Mouse (Mus musculus) heart, postnatal 0 days (tissue): ENCODE results near the gene Rabep2.

Source experiments
- CTCF ChIP-seq: IDR thresholded peaks from 2 replicates; pipeline ENCODE4 v1.5.1; 2016; ENCODE audit warnings: antibody characterized with exemption, control low read depth, low read depth
- EP300 ChIP-seq: IDR thresholded peaks from 2 replicates; pipeline ENCODE4 v1.6.1; 2016; ENCODE audit warnings: antibody characterized with exemption, low read depth

DNA sequence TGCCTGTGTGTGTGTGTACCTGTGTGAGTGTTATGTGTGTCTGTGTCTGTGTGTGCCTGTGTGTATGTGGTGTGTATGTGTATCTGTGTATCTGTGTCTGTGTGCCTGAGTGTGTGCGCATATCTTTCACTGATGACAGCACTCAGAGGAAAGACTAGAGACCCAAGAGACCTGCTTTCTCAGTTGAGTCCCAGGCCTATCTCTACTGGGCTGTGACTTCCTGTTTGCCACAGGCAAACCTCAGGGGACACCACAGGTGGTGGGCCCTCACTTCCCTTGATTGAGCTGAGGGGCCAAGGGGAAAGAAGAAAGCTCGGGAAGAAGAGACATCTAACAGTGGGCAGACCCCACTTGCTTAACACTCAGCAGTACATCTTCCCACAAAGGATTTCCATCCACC is 11.9 kb upstream of the Rabep2 start:
- TF ChIP-seq CTCF (no peak), EP300 (no peak)
